Mouse (Mus musculus) megakaryocyte, embryonic 14.5 days (primary cell): ENCODE measurements around the gene Gm17689. TPM values are rescaled to one million over a fixed set of nuclear protein-coding genes. Genes with fewer than 3 reads are reported as not detected.

Source experiments
- H3K27me3 ChIP-seq: replicated peaks from 2 replicates; pipeline ENCODE3; 2012; ENCODE audit warnings: inconsistent platforms
- H3K36me3 ChIP-seq: replicated peaks from 2 replicates; pipeline ENCODE3; 2012; ENCODE audit warnings: low read length, inconsistent platforms, mixed read lengths
- H3K4me1 ChIP-seq: 2 replicates; pipeline ENCODE4 v1.6.1; 2012; ENCODE audit warnings: inconsistent platforms
- H3K4me3 ChIP-seq: replicated peaks from 2 replicates; pipeline ENCODE3; 2012; ENCODE audit warnings: moderate library complexity, mild to moderate bottlenecking, inconsistent platforms
- H3K9me3 ChIP-seq: 2 replicates; pipeline ENCODE4 v1.6.1; 2012; ENCODE audit warnings: inconsistent platforms
- FLI1 ChIP-seq: IDR thresholded peaks from 2 replicates; pipeline ENCODE4 v1.6.1; 2012; ENCODE audit warnings: low read length, inconsistent platforms, mixed read lengths
- GATA1 ChIP-seq: IDR thresholded peaks from 3 replicates; pipeline ENCODE4 v1.6.1; 2012; ENCODE audit warnings: mixed read lengths, low read length, inconsistent platforms, borderline replicate concordance
- polyA plus RNA-seq: library from polyadenylated mRNA; stranded (reverse); fragments of >175 nt; gene quantifications from 2 replicates; pipeline ENCODE4 v1.2.3, GENCODE M21; 2012; ENCODE audit warnings: low replicate concordance; ENCODE audit not compliant: insufficient read depth

Gm17689 gene
- not detected in 2 replicates for polyA plus RNA-seq

DNA sequence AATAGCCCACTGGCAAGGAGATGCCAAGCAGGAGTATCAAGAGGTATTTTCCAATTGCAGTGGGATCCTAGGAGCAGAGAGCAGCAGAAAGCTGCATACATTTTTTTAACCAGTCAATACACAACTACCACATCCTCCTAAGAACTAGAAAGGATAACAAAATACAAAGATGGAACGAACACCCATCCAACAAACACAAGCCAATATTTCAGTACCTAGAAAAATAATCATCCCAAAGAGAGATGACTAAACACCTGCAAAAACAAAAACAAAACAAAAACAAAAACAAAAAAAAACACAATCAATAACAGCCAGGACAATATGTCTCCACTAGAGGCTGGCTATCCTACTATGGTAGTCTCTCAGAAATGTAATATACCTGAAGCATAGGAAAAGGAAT lies at the start of gene Gm17689:
Gene Gm17689, minus strand, starts transcription at position 101 of the 400 bp plus-strand sequence.
- peaks cover 15% of the 10 kb centered on the region for H3K9me3 ChIP-seq
- H3K4me3 ChIP-seq = no peak within 1 kb of the TSS
- H3K27me3 ChIP-seq = no peaks in the 10 kb centered on the region
- H3K4me1 ChIP-seq = no peaks in the 10 kb centered on the region
- TF ChIP-seq GATA1 (no peak), FLI1 (no peak)
- H3K36me3 ChIP-seq = no peaks in the 10 kb centered on the region

- H3K27me3 ChIP-seq = no peaks in the 10 kb centered on the region
- TF ChIP-seq FLI1 = no peak
- TF ChIP-seq GATA1 = no peak
- H3K4me3 ChIP-seq = no peak within 1 kb of the TSS
- H3K9me3 ChIP-seq = peaks cover 6% of the 10 kb centered on the region; the same call in 1 of the 2 replicates
- no peaks in the 10 kb centered on the region for H3K36me3 ChIP-seq
- no peaks in the 10 kb centered on the region for H3K4me1 ChIP-seq
Observed at GRCm38 (mm10) chr9:36541863-36542262, 40.6 kb downstream of the Gm17689 start, which contains the start of gene Gm5615. Gm5615 (minus strand) TSS chr9:36541963.

Other genes with a start within 250 kb of the Gm17689 start
- not detected in 2 replicates for gene Gm7257, start 150.8 kb downstream of the Gm17689 start, polyA plus RNA-seq
- gene Gm9513, start 107.0 kb downstream of the Gm17689 start, polyA plus RNA-seq = not detected in 2 replicates
- not detected in 2 replicates for gene Gm5615, start 40.7 kb downstream of the Gm17689 start, polyA plus RNA-seq
- gene A630095E13Rik, start 60.7 kb upstream of the Gm17689 start, polyA plus RNA-seq = not detected in 2 replicates
- gene Acrv1, start 110.6 kb upstream of the Gm17689 start, polyA plus RNA-seq = not detected in 2 replicates
- 0.20 TPM in 1 of 2 replicates, not detected in the other for gene Chek1, start 144.4 kb upstream of the Gm17689 start, polyA plus RNA-seq
- gene Stt3a, start 185.0 kb upstream of the Gm17689 start, polyA plus RNA-seq = 2.3 TPM in 2 replicates
- gene Ei24, start 214.8 kb upstream of the Gm17689 start, polyA plus RNA-seq = 17.8 and 23.7 TPM in 2 replicates
- not detected in 2 replicates for gene Fez1, start 239.2 kb upstream of the Gm17689 start, polyA plus RNA-seq